Mouse (Mus musculus) heart, adult 8-10 months (tissue): ENCODE data around the gene Ddx55. TPM values are rescaled to one million over a fixed set of nuclear protein-coding genes. Genes with fewer than 3 reads are reported as not detected.

Experiments used
- DNase-seq: peaks from one replicate; pipeline ENCODE4 v3.0.0; 2022; ENCODE audit warnings: low spot score
- total RNA-seq, 4 experiments: library from RNA; stranded (reverse); gene quantifications; 2 replicates each; pipeline ENCODE4 v1.2.4; 2022

Ddx55 gene
- 1 to 10 TPM; 4.2 to 6.6 (median 5.5) TPM for total RNA-seq

GRCm38 (mm10) chr5:124552558-124553307 lies at the start of gene Ddx55:
Gene Ddx55, plus strand, starts transcription at chr5:124552864.
- peak; percentile 92 for DNase-seq

DNA sequence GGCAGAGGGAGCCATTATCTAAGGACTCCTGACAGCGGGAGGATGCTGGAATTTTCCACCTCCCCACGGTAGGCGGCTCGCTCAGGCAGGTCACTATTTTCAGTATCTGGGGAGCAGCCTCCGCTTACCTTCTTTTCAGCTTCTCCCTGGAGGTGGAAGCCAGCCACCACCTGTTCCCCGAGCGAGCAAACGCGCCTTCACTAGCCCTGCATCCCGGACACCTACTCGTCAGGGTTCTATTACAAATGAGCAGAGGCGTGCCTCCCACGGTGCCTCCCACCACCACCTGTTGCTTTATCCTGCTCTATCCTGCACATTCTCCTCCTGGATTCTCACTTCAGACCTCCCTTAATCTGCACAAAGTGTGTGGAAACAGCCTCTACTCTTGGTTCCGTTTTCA lies 48.9 kb upstream of the Ddx55 start:
- no peak for DNase-seq

DNA sequence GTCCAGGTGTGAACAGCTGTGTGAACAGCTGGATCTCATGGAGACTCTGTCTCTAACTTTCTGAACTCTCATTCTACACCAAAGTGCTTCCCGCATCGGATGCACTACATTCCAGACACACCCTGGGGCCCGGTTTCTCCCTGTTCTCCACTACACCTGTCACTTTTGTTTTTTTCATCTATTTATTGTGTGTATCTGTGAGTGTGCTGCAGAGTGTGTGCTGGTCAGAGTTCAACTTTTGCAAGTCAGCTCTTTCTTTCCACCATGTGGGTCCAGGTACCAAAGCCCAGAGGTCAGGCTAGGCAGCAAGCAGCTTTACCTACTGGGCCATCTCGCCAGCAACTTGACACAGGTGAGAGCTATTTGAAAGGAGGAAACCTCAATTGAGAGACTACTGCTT lies 47.4 kb upstream of the Ddx55 start:
- no peak for DNase-seq

- DNase-seq, result peak; percentile 57
Observed at GRCm38 (mm10) chr5:124506731-124507359, 45.8 kb upstream of the Ddx55 start.

GRCm38 (mm10) chr5:124509200-124509599 lies 43.5 kb upstream of the Ddx55 start:
- no peak for DNase-seq

DNA sequence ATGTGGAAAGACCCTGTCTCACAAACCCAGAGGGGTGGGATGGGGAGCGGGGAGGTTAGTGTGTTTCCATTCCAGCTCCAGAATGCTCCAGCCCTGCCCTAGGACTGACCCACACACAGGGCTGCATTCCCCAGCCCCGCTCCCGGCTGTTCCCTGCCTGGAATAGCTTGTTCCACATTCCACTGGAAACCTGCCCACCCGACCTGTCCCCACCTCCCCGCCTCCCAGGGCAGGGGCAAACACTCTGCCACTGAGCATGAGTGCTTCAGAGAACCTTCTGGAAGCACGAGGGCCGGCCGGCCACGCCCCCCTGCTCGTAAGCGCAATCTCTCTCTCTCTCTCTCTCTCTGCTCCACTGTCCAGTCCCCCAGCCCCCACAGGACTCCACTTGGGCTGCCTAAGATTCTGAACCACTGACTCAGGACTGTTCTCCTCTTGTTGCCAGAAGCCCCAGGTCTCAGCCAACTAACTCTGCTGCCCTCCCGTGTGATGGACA lies 42.9 kb upstream of the Ddx55 start:
- peak; percentile 80 for DNase-seq

DNA sequence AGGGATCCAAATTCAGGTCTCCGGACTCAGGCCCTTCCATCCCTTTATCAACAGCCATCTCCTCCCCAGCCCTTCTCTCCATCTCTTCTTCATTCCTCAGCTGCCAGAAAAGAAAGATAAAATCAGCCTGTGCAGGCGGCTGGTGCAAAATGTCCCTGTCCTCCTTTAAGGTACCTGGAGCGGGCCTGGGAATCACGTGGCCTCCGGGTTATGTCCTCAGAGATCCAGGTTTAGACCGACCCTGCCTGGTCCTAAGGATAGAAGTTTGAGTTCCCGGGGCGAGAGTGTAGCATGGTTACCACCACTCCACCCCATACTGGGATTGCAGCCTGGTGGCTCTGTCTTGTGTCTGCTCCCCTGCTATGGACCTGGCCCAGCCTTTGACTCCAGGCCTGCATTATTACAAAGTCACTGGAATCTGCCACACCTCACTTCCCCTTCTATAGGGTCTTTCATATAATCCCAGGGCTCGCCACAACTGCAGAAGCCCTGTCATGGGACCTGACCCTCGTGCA lies 42.1 kb upstream of the Ddx55 start:
- no peak for DNase-seq

DNA sequence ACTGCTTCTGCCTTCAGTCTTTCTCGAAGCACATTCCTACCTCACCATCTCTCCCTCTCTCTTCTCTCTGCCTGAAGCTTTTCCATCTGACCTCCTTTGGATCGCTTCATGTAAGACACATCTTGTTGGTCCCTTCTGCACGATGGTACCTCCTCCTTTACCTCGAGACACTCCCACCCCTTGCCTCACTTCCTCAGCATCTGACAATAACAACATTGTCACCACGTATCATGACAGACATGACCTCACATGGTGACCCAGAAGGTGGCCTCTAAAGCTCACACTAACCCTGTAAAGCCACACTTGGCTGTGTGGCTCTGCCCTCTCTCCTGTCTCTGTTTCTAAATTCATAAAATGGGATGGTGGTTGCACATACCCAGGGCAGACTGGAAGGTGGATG lies 36.9 kb upstream of the Ddx55 start:
- no peak for DNase-seq

DNA sequence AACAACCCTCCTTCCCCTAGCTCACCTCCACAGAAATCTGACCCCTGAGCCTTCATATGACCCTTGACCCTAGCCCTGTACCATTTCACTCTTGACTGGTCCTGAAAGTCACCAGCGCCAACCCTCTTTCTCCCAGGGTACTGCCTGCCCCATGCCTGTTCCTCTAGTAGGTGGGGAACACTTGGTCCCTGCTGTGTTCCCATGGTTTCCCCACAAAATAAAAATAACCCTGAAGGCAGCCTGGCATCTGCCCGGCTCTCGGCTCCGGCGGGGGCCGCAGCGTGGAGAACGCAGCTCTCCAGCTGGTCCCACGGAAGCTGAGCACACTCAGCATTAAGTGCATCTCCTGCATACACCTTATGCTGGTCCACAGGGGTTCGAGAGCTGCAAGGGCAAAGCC lies 34.0 kb upstream of the Ddx55 start:
- DNase-seq, result no peak

DNA sequence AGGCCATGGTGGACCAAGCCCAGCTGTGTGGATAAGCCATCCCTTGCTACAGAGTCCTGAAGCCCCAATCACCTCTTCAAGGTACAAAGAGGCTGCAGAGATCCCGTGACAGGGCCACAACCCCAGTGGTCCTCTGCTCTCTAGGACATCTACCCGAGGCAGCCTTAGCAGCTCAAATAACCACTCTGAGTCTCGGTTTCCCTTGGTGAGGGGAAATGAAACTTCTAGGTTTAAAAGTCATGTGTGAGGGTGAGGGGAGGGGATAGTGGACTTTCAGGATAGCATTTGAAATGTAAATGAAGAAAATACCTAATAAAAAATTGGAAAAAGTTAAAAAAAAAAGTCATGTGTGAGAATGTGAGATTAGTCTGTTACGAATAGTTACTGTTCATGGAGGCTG lies 31.1 kb upstream of the Ddx55 start:
- DNase-seq, result no peak

DNA sequence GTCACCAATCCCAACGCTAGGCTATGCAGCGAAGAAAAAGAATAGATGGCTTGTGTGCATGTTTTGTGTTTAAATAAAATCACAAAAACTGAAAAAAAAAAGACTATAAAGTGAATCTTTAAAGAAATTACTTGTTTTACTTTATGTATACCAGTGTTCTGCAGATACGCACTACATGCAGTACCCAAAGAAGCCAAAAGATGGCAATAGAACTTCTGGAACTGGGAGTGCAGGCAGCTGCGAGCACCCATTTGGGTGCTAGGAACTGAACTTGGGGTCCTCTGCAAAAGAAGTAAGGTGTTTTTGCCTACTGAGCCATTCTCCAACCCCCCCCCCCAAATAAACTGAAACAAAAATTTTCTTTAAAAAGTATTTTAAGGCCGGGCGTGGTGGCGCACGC lies 29.6 kb upstream of the Ddx55 start:
- DNase-seq, result no peak

GRCm38 (mm10) chr5:124524943-124525342 lies 27.7 kb upstream of the Ddx55 start:
- DNase-seq, result no peak

DNA sequence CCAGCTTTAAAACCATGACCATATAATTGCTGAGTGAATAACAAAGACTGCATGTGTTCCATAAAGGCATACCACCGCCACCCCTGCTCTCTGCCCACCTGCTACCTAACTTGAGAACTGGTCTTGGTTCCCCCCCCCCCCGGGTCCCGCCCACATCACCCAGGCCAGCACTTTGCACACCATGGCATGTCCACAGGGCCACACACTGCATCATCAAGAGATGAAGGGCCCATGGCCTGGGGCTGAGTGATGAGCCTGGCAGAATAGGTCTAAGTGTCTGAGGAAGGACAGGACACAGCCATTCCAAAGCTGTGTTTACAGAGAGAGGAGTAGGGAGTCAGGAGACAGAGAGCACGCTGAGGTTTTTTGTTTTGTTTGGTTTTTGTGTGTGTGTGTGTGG lies 24.3 kb upstream of the Ddx55 start:
- no peak for DNase-seq

DNA sequence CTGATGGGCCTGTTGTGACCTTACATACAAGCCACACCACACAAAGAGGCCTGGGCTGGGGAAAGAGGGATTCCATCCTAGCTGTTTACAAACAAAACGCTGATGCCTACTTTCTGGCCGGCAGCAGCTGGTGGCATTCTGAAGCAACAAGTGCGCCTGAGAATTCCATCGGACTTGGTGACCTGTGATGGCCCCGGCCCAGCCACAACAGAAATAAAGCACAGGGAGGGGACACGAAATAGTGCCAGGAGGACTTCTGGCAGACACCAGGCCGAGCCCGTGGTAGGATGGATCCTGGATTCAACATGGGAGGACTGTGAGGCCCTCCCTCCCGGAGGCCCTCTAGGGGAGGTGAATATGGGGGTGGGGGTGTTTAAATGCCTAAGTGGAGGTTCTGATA lies 23.9 kb upstream of the Ddx55 start:
- DNase-seq, result peak; percentile 57

DNA sequence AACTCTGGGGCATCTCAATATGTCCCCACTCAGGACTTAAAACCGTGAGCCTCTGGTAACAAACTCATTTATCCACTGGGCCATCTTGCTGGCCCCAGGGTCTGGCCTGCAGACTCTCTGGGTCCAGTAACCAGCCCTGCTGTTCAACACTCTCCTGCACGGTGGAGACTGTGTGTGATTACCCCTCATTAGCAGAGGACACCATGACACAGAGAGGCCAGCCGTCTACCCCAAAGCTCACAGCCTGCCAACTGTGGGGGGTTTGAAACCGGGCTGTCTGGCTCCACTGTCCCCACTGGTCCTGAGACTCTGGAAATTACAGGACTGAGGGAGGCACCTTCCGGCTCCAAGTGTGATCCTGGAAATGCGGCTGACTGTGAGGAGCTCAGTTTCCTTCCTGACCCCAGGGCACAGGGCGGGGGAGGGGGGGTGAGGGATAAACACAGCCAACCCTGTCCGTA lies 23.4 kb upstream of the Ddx55 start:
- no peak for DNase-seq

DNA sequence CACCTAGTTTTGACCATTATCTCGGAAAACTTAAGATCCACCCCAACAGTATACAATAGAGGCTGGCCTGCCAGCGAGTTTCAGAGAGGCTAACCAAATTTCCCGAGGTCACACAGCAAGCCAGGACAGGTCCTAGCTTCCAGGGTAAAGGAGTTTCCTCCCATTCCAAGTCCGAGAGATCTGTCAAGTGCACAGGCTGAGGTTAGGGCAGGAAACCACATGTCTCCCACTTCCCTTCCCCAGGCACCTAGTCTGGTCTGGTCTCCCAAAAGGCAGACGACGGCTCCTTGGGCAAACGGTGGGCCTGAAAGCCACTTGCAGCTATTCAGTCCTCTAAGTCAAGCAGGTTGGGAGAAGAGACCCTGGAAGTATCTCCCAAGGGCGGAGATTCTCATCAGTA lies 23.0 kb upstream of the Ddx55 start:
- DNase-seq, result no peak

DNA sequence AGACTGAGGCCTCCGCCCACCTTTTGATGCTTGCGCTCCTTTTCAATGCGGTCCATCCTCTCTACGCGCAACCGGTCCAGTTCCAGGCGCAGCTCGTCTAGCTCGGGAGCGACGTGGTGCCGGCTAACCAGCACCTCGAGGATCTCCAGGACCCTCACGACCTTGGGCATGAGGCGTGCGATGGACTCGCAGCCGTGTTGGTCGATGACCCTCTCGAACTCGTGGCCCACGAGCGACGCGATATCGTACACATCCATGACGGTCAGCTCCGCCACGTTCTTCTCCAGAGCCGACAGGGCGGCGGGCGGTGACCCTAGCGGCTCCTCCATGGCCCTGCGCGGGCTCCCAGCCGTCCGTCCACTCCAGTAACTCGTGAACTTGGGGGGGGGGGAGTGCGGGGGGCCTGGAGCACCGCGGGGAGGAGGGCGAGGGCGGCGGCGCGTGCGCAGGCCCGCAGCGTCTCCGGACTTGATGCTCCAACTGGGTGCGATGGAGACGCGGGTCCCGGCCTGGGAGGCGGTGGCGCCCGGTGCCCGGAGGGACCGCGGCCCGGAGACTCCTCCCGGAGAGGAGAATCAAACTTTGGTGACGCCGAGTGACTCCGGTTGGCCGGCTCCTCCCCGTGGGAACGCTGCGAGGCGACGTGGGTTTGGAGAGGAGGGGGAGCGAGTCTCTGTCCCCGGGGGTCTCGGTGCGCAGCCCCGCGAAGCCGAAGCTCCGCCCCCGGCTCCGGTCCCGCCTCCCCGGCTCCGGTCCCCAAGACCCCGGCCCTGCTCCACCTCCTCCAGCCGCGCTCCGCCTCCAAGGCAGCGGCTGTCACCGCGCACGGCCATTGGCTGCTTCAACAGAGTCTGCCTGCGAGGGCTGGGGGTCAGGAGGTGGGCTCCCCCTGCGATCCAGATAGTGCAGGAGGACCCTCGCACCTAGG lies 21.7 kb upstream of the Ddx55 start, which contains the start of gene Rilpl1:
Rilpl1 (minus strand) TSS at position 737 of the 928 bp plus-strand sequence.
- peak; percentile 84 for DNase-seq

DNA sequence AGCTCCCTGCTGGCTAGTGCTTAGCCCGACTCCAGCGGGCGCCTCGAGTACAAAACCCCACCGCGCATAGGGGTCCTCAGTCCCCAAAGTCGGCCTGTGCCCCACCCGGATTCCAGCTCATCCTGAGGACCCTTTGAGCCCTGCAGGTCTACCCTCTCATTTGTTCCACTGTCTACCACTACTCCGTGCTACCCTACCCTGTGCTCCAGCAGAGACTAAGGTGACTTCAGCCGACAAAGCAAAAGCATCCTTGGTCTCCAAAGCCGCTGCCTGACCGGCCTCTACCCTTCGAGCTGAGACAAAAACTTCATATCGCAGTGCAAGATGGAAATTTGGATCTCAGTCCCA lies 21.1 kb upstream of the Ddx55 start:
- no peak for DNase-seq

DNA sequence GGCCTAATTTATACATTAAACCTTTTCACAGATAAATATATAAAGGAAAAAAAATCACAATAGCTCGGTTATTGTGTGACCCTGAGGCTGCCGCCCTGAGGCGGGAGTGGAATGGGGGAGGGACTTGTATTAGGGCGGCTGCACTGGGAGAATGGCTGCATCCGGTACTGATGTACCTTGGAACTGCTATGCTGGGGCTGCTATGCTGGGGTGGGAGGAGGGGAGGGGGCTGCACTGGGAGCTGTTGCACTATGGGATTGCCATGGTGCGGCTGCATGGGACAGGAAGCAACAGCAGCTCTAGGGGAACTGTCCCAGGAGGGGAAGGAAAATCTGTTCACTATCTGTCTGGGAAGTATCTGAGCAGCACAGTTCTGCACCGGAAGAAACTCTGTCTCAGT lies 20.2 kb upstream of the Ddx55 start:
- DNase-seq, result no peak

GRCm38 (mm10) chr5:124535016-124535415 lies 17.6 kb upstream of the Ddx55 start:
- DNase-seq, result no peak

DNA sequence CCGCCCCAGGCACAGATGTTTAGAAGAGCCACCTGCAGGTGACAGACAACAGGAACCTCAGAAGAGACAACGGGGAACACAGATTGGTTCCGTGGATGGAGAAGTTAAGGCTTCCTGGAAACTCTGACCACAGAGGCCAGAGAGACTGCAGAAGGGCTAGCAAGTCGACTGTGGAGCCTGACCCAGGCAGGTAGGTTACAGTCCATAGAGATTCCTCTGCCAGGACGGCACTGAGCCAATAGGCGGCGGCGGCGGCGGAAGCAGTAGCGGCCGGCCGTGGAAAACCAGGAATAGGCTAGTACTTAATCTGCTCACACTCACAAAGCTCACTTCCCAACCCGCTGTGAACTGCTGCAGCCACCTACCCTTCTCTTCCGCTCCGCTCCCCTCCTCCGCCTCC lies 15.9 kb upstream of the Ddx55 start:
- DNase-seq, result peak; percentile 66
